Mouse (Mus musculus): ENCODE measurements around the gene Pwp2.

The Pwp2 gene

DNA sequence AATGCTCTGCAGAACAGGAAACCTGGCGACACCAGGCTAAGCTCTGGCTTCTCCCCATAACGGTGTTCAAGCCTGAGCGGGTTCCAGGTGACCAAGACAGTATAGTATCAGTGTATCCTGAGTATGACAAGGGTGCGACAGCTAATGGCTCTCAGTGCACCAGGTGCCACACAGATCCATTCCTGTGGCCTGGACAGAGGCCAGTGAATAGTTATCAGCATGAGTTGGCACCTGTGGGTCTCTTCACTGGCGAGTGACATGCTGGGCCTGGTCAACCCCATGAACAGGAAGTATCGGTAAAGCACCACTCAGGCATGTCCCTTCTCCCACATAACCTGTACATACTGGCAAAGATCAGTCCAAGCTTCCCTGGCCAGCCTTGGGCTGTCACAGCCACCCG lies 13.9 kb downstream of the Pwp2 start:
- DNase-seq (ENCODE audit: low spot score in 2 of 2) = no peak

DNA sequence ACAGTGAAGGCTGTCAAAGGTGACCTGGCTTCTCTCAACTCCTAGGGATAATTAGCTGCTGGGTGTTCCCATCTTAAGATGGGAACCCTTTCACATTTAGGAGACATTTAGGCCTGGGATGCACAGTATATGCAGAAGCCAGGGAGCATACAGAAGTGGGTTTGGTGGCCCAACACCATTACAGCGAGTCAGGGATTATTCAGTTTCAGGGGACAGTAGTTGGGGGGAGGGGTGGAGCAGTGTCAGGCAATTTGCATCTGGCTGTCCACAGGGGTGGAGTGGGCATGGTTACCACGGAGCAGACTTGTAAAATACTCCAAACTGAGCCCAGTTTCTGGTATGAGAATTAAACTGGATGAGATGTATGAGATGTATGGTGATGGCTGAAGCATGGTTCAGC lies 14.5 kb downstream of the Pwp2 start:
- no peak for DNase-seq (ENCODE audit: low spot score in 2 of 2)

GRCm38 (mm10) chr10:78169281-78170042 lies 15.5 kb downstream of the Pwp2 start, which contains the start of gene D10Jhu81e:
TSS of gene D10Jhu81e (minus strand) at chr10:78169782.
- DNase-seq (ENCODE audit: low spot score in 2 of 2) = peak; percentile 99 to 100

GRCm38 (mm10) chr10:78168792-78169191 lies 16.2 kb downstream of the Pwp2 start:
- DNase-seq (ENCODE audit: low spot score in 2 of 2) = no peak

DNA sequence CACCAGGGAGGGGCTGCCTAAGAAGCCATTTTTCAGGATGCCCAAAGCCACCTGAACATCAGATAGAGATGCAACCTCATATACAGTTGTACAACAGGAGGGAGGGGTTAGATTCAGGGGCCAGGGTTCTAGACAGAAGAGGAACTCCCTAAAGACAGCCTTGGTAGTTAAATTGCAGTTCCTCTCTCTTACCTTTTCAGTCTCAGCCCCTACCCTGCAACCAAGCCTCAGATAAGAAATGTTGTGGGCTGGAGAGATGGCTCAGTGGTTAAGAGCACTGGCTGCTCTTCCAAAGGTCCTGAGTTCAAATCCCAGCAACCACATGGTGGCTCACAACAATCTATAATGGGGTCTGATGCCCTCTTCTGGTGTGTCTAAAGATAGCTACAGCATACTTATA lies 17.2 kb downstream of the Pwp2 start:
- DNase-seq (ENCODE audit: low spot score in 2 of 2) = no peak

DNA sequence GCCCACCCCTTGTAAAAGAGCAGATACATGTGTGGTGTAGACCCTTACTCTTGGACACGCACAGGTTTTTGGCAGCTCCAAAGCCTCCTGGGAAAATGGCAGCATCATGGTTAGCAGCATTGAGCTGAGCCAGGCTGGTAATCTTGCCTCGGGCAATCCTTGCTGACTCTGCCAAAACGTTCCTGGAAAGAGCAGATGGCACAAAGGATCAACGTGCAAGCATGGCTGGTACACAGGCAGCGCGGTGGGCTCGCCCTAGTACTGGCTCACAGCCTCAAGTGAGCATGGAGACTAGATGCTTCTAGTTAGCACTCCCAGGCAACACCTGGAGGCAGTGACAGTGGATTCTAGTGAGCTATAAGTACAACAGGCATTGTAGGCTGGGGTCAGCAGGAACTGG lies 17.6 kb downstream of the Pwp2 start:
- no peak for DNase-seq (ENCODE audit: low spot score in 2 of 2)

DNA sequence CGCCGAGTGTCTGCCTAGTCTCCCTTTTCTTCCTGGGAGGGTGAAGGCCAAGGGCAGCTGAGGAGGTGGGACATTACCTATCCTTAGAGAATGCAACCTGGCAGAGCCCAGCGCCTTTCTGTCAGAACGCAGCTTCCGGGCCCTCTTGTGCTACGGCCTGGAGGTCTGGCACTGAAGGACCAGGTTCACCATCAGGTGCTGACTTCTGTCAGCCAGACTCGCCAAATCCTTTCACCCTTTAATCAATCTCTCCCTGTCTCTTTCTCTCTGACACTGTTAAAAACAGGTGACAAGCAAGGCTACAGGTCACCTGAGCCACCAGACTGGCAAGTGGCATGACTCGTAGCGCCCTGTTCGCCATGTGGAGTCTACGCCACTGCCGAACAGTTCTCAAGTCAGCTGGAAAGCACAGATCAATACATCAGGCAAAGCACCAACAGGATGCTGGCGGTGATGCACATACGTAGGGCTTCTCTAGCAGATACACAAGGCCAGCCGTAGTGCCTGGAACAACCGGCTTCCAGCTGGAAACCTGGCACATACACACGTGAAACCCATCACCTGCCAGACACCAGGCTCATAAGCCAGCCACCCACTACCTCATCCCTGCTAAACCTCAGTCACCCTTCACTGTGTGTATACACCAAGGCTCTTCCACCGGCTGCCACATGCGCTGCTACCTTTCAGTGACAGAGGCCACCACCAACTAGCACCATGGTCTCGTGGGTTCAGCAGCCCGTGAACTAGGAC lies 19.5 kb downstream of the Pwp2 start:
- DNase-seq (ENCODE audit: low spot score in 2 of 2) = no peak

DNA sequence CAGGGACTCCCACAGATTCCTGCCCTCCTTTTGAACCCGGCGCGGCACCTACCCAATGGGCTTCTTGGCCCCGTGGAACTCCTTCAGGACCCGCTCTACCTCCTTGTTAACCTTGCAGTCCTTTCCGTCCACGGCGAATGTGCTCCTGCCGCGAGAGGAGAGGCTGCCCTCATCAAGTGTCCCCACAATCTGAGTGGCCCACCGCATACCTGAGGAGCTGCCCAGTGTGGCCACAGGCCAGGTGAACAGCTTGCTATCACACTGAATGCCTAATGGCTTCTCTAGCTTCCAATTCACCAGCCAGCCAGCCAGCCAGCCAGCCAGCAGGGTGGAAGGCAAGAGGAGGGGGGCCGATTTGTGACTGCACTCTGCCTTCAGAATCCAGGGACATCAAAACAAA lies 20.2 kb downstream of the Pwp2 start:
- DNase-seq (ENCODE audit: low spot score in 2 of 2) = no peak

- peak; percentile 55 to 78 for DNase-seq (ENCODE audit: low spot score in 2 of 2)
These were observed 21.0 kb downstream of the Pwp2 start for GRCm38 (mm10) chr10:78163923-78164322.

GRCm38 (mm10) chr10:78163241-78163640 lies 21.7 kb downstream of the Pwp2 start:
- DNase-seq (ENCODE audit: low spot score in 2 of 2) = no peak

GRCm38 (mm10) chr10:78162646-78163045 lies 22.3 kb downstream of the Pwp2 start:
- no peak for DNase-seq (ENCODE audit: low spot score in 2 of 2)

DNA sequence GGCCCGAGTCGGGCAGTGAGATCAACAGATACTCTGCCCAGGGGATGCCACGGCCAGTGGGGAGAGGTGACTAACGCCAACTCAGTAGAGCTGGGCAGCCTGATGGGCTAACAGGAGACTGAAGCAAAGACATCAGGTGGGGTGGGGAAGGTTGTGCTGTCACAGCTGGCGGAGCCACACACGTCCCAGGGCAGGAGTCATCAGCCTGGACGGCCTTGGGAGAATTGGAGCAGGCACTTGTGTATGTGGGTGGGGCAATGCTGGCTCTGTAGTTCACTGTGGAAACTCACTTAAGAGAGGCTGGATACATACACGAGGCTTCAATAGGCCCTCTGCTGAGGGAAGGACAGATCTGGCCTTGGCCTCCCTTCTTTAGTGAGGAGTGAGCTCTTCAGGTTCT lies 23.9 kb downstream of the Pwp2 start:
- no peak for DNase-seq (ENCODE audit: low spot score in 2 of 2)

DNA sequence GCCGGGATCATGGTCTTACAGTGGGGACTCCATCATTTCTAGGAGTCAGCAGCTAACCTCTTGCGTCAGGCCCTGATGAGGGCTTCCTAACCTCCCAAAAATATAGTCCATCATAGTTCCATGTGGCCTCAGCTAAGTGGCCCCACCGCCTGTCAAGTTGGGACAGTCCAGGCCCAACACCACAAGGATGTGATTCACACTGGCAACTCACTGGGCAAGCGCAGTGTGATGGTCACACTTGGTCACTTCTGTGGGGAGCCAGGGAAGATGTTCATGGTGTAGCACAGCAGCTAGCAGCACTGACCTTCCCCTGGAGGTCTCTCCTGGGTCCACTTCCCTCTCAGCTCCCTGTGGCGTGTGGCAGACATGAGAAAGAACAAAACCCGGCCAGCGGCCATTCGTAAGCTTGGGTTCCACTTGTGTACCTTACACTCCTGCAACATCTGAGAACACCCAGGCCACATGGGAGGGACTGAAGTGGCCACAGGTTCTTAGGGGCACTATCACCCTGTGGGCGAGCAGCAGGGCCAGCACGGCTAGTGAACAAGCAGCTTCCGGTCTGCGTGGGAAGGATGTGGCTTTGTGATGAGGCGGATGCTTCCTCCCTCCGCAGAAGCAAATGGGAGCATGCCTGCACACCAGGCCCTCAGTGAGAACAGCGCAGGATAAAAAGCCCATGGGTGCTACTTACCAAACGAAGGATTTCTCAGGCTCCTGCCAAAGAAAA lies 24.4 kb downstream of the Pwp2 start:
- peak; percentile 68 to 74 for DNase-seq (ENCODE audit: low spot score in 2 of 2)

GRCm38 (mm10) chr10:78159906-78160305 lies 25.0 kb downstream of the Pwp2 start:
- DNase-seq (ENCODE audit: low spot score in 2 of 2) = peak; percentile 78 to 83

GRCm38 (mm10) chr10:78159252-78159878 lies 25.6 kb downstream of the Pwp2 start:
- peak; percentile 46 to 72 for DNase-seq (ENCODE audit: low spot score in 2 of 2)

- no peak for DNase-seq (ENCODE audit: low spot score in 2 of 2)
These were observed 26.9 kb downstream of the Pwp2 start for GRCm38 (mm10) chr10:78158041-78158440.

DNA sequence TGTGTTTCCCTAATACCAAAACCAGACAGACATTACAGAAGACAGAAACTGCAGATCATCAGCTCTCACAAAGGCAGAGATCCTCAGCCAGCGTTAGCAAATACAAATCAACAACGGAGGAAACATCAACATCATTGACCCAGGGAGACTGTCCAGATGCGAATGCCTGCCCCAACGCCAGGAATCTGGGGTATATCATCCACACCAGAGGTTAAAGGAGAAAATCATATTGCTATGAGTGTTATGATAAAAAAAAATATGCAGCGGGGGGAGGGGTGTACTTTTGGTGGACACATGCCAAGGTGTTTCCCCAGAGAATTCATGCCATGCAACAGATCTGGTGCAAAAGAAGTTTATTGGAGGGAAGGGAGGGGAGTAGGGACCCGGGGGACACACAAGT lies 28.0 kb downstream of the Pwp2 start:
- DNase-seq (ENCODE audit: low spot score in 2 of 2) = no peak

DNA sequence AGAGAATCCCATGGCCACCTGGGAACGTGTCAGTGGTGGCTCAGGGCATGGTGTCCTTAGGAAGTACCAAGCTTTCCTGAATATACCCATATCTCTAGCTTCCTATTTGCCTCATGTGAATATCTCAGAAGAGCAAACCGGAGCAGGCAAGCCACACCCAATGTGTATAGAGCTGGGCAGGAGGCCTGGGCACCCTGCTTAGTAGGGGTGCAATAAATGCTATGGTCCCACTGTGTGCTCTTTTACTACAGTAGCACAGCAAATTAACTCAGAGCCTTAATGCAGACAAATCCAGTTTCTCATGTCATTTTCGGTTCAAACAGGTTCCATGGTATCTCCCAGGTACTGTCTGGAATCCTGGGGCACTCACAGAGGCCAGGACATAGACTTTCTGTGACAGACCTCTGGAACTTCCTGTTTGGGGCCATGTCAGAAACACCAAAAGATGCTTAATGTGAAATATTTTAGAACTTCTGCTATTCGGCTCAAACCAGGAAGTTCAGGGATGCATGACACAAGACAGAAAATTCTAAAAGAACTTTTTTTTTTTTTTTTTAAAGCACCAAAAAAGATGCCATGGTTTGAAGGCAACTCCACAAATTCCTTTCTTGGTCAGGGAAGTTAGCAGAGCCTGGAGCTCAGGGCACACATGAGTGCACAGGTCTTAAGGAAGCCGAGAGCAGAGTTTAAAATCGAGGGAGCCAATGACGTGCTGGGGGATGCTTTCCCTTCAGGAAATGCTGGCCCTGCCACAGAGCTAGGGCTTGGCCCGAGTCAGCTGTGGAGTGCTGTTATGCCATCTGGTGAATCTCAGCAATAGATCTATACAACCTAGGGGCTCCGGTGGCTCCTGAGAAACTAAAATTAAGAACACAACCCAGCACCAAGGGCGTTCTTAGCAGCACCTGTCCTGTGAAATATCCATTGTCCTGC lies 35.8 kb downstream of the Pwp2 start:
- no peak for DNase-seq (ENCODE audit: low spot score in 2 of 2)

DNA sequence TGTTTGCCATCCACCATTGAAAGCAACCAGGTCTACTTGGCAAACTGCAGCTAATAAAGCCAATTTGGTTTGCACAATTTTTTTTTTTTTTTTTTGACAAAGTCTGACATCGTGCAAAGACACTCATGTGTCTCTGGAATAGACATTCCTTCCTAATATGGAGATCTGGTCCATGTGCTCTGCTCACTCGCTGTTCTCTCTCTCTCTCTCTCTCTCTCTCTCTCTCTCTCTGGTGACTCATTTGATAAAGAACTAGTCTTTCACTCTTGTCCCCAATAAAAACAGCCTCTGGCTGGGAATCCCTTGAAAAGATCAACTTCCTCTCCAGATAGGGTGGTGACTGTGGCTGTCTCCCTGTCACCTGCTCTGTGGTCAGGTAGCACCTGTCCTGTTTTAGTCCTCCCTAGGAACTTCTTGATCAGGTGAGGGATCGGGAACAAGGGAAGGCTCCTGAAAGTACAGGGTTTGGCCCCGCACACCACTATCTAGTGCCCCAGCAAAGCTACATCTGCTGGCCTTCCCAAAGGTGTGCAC lies 37.0 kb downstream of the Pwp2 start:
- no peak for DNase-seq (ENCODE audit: low spot score in 2 of 2)

DNA sequence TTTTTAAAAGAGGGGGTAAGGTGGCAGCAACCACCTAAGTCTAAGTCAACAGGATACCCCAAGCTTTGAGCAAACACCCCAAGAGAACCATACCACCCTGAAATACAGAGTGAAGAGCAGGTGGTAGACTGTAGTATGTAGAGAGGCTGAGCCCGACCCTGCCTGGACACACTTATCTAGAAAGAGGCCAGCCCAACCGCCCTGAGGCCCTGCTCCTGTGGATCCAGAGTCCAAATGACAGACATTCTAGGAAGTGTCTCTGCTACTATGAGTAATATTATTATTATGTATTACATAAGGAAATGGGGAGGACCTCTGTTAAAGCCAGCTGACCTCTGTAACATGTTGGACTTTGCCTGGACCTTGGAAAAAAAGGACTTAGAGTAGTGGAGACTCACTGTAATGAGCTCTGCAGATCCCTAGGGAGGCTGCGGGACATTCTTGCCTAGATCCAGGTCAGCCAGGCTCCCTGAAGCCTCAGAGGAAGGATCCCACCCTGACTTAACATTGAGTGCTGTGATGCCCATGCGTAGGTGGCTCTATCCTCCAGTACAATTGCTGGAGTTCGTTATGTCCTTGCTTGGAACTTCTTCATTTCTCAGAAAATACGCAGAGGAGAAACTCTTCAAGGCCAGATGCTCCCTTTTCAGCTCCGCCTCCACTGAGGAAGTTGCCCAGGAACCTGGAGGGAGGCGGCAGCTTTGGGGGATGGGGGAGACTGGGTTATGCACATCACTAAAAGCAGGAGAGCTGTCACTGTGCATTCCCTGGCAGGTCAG lies 41.0 kb downstream of the Pwp2 start:
- no peak for DNase-seq (ENCODE audit: low spot score in 2 of 2)

Data from natural killer cell, adult 2 months (primary cell).